Mouse (Mus musculus): Measurements from ENCODE around the gene Dhrs1. TPM values are rescaled to one million over a fixed set of nuclear protein-coding genes. Genes with fewer than 3 reads are reported as not detected.
"Not testable (repeated sequence)": the region's sequence is repeated elsewhere in the genome, so short reads cannot be mapped to it uniquely, and the experiment has no call there.

Dhrs1 gene
- total RNA-seq, 1 experiment from 2014 or later, result 25.3 TPM

GRCm38 (mm10) chr14:55768555-55768954 lies 23.1 kb upstream of the Dhrs1 start:
- no peak for ATAC-seq (replicated peaks in 1 of 2; ENCODE audit: insufficient read depth in 1 of 2, low FRiP score in 2 of 2, low TSS enrichment in 1 of 2, low read depth in 1 of 2, poor library complexity in 2 of 2, severe bottlenecking in 2 of 2)

GRCm38 (mm10) chr14:55767519-55768414 lies 22.3 kb upstream of the Dhrs1 start:
- peak; percentile 25 to 49; a peak in 3 of 4 replicates for ATAC-seq (replicated peaks in 1 of 2; ENCODE audit: insufficient read depth in 1 of 2, low FRiP score in 2 of 2, low TSS enrichment in 1 of 2, low read depth in 1 of 2, poor library complexity in 2 of 2, severe bottlenecking in 2 of 2)

- peak in 1 of 2 experiments; percentile 19; a peak in 2 of 4 replicates for ATAC-seq (replicated peaks in 1 of 2; ENCODE audit: insufficient read depth in 1 of 2, low FRiP score in 2 of 2, low TSS enrichment in 1 of 2, low read depth in 1 of 2, poor library complexity in 2 of 2, severe bottlenecking in 2 of 2)
Measured at GRCm38 (mm10) chr14:55765696-55766095, 20.2 kb upstream of the Dhrs1 start, which contains the start of gene Ltb4r1. TSS of gene Ltb4r1 (plus strand) at chr14:55765962.

GRCm38 (mm10) chr14:55763166-55763565 lies 17.7 kb upstream of the Dhrs1 start:
- ATAC-seq (replicated peaks in 1 of 2; ENCODE audit: insufficient read depth in 1 of 2, low FRiP score in 2 of 2, low TSS enrichment in 1 of 2, low read depth in 1 of 2, poor library complexity in 2 of 2, severe bottlenecking in 2 of 2), result no peak

- peak in 1 of 2 experiments; percentile 14; a peak in 1 of 4 replicates for ATAC-seq (replicated peaks in 1 of 2; ENCODE audit: insufficient read depth in 1 of 2, low FRiP score in 2 of 2, low TSS enrichment in 1 of 2, low read depth in 1 of 2, poor library complexity in 2 of 2, severe bottlenecking in 2 of 2)
Measured at GRCm38 (mm10) chr14:55762001-55762821, 16.7 kb upstream of the Dhrs1 start.

GRCm38 (mm10) chr14:55761163-55761562 lies 15.7 kb upstream of the Dhrs1 start, which contains the start of gene Ltb4r2:
TSS of gene Ltb4r2 (plus strand) at chr14:55761428.
- no peak for ATAC-seq (replicated peaks in 1 of 2; ENCODE audit: insufficient read depth in 1 of 2, low FRiP score in 2 of 2, low TSS enrichment in 1 of 2, low read depth in 1 of 2, poor library complexity in 2 of 2, severe bottlenecking in 2 of 2)

- ATAC-seq (replicated peaks in 1 of 2; ENCODE audit: insufficient read depth in 1 of 2, low FRiP score in 2 of 2, low TSS enrichment in 1 of 2, low read depth in 1 of 2, poor library complexity in 2 of 2, severe bottlenecking in 2 of 2), result not testable (repeated sequence)
Measured at GRCm38 (mm10) chr14:55760156-55760555, 14.7 kb upstream of the Dhrs1 start.

- peak in 1 of 2 experiments; percentile 43; a peak in 1 of 4 replicates for ATAC-seq (replicated peaks in 1 of 2; ENCODE audit: insufficient read depth in 1 of 2, low FRiP score in 2 of 2, low TSS enrichment in 1 of 2, low read depth in 1 of 2, poor library complexity in 2 of 2, severe bottlenecking in 2 of 2)
Measured at GRCm38 (mm10) chr14:55758363-55758784, 12.9 kb upstream of the Dhrs1 start, which contains the start of gene Cideb. TSS of gene Cideb (minus strand) at chr14:55758458.

GRCm38 (mm10) chr14:55757566-55757965 lies 12.1 kb upstream of the Dhrs1 start:
- ATAC-seq (replicated peaks in 1 of 2; ENCODE audit: insufficient read depth in 1 of 2, low FRiP score in 2 of 2, low TSS enrichment in 1 of 2, low read depth in 1 of 2, poor library complexity in 2 of 2, severe bottlenecking in 2 of 2), result no peak

- ATAC-seq (replicated peaks in 1 of 2; ENCODE audit: insufficient read depth in 1 of 2, low FRiP score in 2 of 2, low TSS enrichment in 1 of 2, low read depth in 1 of 2, poor library complexity in 2 of 2, severe bottlenecking in 2 of 2), result no peak
Measured at GRCm38 (mm10) chr14:55747051-55747847, 1.8 kb upstream of the Dhrs1 start.

GRCm38 (mm10) chr14:55745861-55746237 lies 359 bp upstream of the Dhrs1 start:
- no peak for ATAC-seq (replicated peaks in 1 of 2; ENCODE audit: insufficient read depth in 1 of 2, low FRiP score in 2 of 2, low TSS enrichment in 1 of 2, low read depth in 1 of 2, poor library complexity in 2 of 2, severe bottlenecking in 2 of 2)

- peak; percentile 82 to 87 for ATAC-seq (replicated peaks in 1 of 2; ENCODE audit: insufficient read depth in 1 of 2, low FRiP score in 2 of 2, low TSS enrichment in 1 of 2, low read depth in 1 of 2, poor library complexity in 2 of 2, severe bottlenecking in 2 of 2)
Measured at GRCm38 (mm10) chr14:55743711-55744110, 1.8 kb downstream of the Dhrs1 start.

- ATAC-seq (replicated peaks in 1 of 2; ENCODE audit: insufficient read depth in 1 of 2, low FRiP score in 2 of 2, low TSS enrichment in 1 of 2, low read depth in 1 of 2, poor library complexity in 2 of 2, severe bottlenecking in 2 of 2), result peak in 1 of 2 experiments; percentile 47; a peak in 2 of 4 replicates
Measured at GRCm38 (mm10) chr14:55737086-55737687, 8.3 kb downstream of the Dhrs1 start.

GRCm38 (mm10) chr14:55735758-55736157 lies 9.7 kb downstream of the Dhrs1 start:
- ATAC-seq (replicated peaks in 1 of 2; ENCODE audit: insufficient read depth in 1 of 2, low FRiP score in 2 of 2, low TSS enrichment in 1 of 2, low read depth in 1 of 2, poor library complexity in 2 of 2, severe bottlenecking in 2 of 2), result no peak

GRCm38 (mm10) chr14:55735334-55735733 lies 10.2 kb downstream of the Dhrs1 start:
- ATAC-seq (replicated peaks in 1 of 2; ENCODE audit: insufficient read depth in 1 of 2, low FRiP score in 2 of 2, low TSS enrichment in 1 of 2, low read depth in 1 of 2, poor library complexity in 2 of 2, severe bottlenecking in 2 of 2), result no peak

- no peak; a peak in 1 of 4 replicates for ATAC-seq (replicated peaks in 1 of 2; ENCODE audit: insufficient read depth in 1 of 2, low FRiP score in 2 of 2, low TSS enrichment in 1 of 2, low read depth in 1 of 2, poor library complexity in 2 of 2, severe bottlenecking in 2 of 2)
Measured at GRCm38 (mm10) chr14:55734869-55735268, 10.6 kb downstream of the Dhrs1 start.

- no peak for ATAC-seq (replicated peaks in 1 of 2; ENCODE audit: insufficient read depth in 1 of 2, low FRiP score in 2 of 2, low TSS enrichment in 1 of 2, low read depth in 1 of 2, poor library complexity in 2 of 2, severe bottlenecking in 2 of 2)
Measured at GRCm38 (mm10) chr14:55733889-55734288, 11.6 kb downstream of the Dhrs1 start.
